In genomic region chr8:11140566-11140965, GRCm38 (mm10) we compare ENCODE assay signal across 23 mouse cellular contexts.
DNase-seq lines count a peak whose midpoint lies in the region; ATAC-seq and TF ChIP-seq lines count a peak whose summit lies in the region.
"Had no signal": no experiment of that assay in that cellular context is flagged by ENCODE, and none has a peak within 500 bp of the region (broad histone marks: within the 10 kb centered on the region; RNA-seq: fewer than 3 reads in every experiment).

No protein-coding gene starts in this region.

- WGBS in liver, adult 2 months: 25% methylated on average over 1 of the region's 1 CpGs
- WGBS in liver, embryonic 14.5 days (ENCODE audit: insufficient replicate concordance): 58% methylated on average over 1 of the region's 1 CpGs
- 59% methylated on average over 1 of the region's 1 CpGs for WGBS in liver, embryonic 12.5 days (ENCODE audit: insufficient replicate concordance)
- 44% methylated on average over 1 of the region's 1 CpGs for WGBS in liver, postnatal 0 days (ENCODE audit: insufficient replicate concordance)
- 89% methylated on average over 1 of the region's 1 CpGs for WGBS in heart, embryonic 12.5 days

- TF ChIP-seq CTCF in liver, adult 2 months (IDR thresholded peaks at IDR 0.05; ENCODE audit: low read depth, low read length): no peak
- TF ChIP-seq CTCF in liver, embryonic 14.5 days (IDR thresholded peaks at IDR 0.05; ENCODE audit: low read depth): no peak
- no peak for TF ChIP-seq CTCF in liver, postnatal 0 days (IDR thresholded peaks at IDR 0.05; ENCODE audit: low read depth)

- H3K4me1 ChIP-seq in liver, adult 2 months (ENCODE audit: control insufficient read depth, insufficient read depth, low read length): peaks cover 10% of the 10 kb centered on the region
- peaks cover 0 to 5% of the 10 kb centered on the region in 2 experiments; a peak in 1 of 4 replicates for H3K4me1 ChIP-seq in liver, embryonic 14.5 days (replicated peaks; ENCODE audit: control insufficient read depth in 2 of 2, insufficient read depth in 2 of 2, low read length in 1 of 2)
- no peaks in the 10 kb centered on the region for H3K4me1 ChIP-seq in liver, embryonic 12.5 days
- H3K4me1 ChIP-seq in liver, postnatal 0 days (ENCODE audit: insufficient read depth): 0 out of 2 replicates have a peak, but pooled peaks cover 3% of the 10 kb centered on the region
- H3K4me1 ChIP-seq in heart, embryonic 12.5 days (replicated peaks): no peaks in the 10 kb centered on the region
- H3K4me1 ChIP-seq: forebrain, embryonic 10.5 days; forebrain, embryonic 12.5 days had no signal

- no peaks in the 10 kb centered on the region for H3K79me2 ChIP-seq in liver, adult 2 months (ENCODE audit: control insufficient read depth, insufficient read depth, low read length)

- TF ChIP-seq POLR2A in liver, adult 2 months (IDR thresholded peaks at IDR 0.05; ENCODE audit: extremely low read depth, insufficient read depth, low read length): no peak

- no peak overlapping the region for H3K4me2 ChIP-seq in liver, embryonic 14.5 days (ENCODE audit: low read depth)
- H3K4me2 ChIP-seq in liver, embryonic 12.5 days: no peak overlapping the region
- no peak overlapping the region for H3K4me2 ChIP-seq in liver, postnatal 0 days (ENCODE audit: low read depth, low read length)
- H3K4me2 ChIP-seq in heart, embryonic 12.5 days: no peak overlapping the region
- H3K4me2 ChIP-seq: embryonic facial prominence, embryonic 13.5 days; embryonic facial prominence, embryonic 15.5 days; forebrain, embryonic 12.5 days had no signal

- H3K9me3 ChIP-seq in liver, embryonic 14.5 days (ENCODE audit: control insufficient read depth, low read length): no peaks in the 10 kb centered on the region
- no peaks in the 10 kb centered on the region for H3K9me3 ChIP-seq in liver, embryonic 12.5 days (replicated peaks)
- H3K9me3 ChIP-seq in liver, postnatal 0 days (ENCODE audit: low read length): no peaks in the 10 kb centered on the region
- H3K9me3 ChIP-seq in heart, embryonic 12.5 days (replicated peaks): no peaks in the 10 kb centered on the region
- H3K9me3 ChIP-seq: embryonic facial prominence, embryonic 13.5 days; embryonic facial prominence, embryonic 15.5 days; forebrain, embryonic 10.5 days; forebrain, embryonic 12.5 days had no signal

- ATAC-seq in liver, embryonic 14.5 days (ENCODE audit: insufficient read depth): no peak
- ATAC-seq in liver, embryonic 12.5 days: no peak
- peak; percentile 84 for ATAC-seq in liver, postnatal 0 days
- no peak for ATAC-seq in heart, embryonic 12.5 days (ENCODE audit: insufficient number of reproducible peaks, low FRiP score)
- ATAC-seq: forebrain, embryonic 14.5 days had no signal

- no peak overlapping the region for H3K27ac ChIP-seq in liver, adult 2 months (replicated peaks; ENCODE audit: insufficient read depth, low read depth, low read length)
- no peak overlapping the region for H3K27ac ChIP-seq in liver, embryonic 14.5 days
- no peak overlapping the region for H3K27ac ChIP-seq in liver, embryonic 12.5 days
- peak overlapping the region; percentile 86 for H3K27ac ChIP-seq in liver, postnatal 0 days (ENCODE audit: low read depth)
- no peak overlapping the region for H3K27ac ChIP-seq in heart, embryonic 12.5 days (ENCODE audit: poor library complexity, severe bottlenecking)
- H3K27ac ChIP-seq: embryonic facial prominence, embryonic 13.5 days; embryonic facial prominence, embryonic 15.5 days; forebrain, embryonic 10.5 days; forebrain, embryonic 12.5 days had no signal

- TF ChIP-seq EP300 in liver, embryonic 14.5 days (IDR thresholded peaks at IDR 0.05; ENCODE audit: low read depth): no peak
- TF ChIP-seq EP300 in liver, postnatal 0 days (IDR thresholded peaks at IDR 0.05; ENCODE audit: low read depth): peak; percentile 83

- no peak overlapping the region for H3K9ac ChIP-seq in liver, adult 2 months (ENCODE audit: low read depth, low read length)
- no peak overlapping the region for H3K9ac ChIP-seq in liver, embryonic 14.5 days (replicated peaks)
- no peak overlapping the region for H3K9ac ChIP-seq in liver, embryonic 12.5 days
- no peak overlapping the region for H3K9ac ChIP-seq in liver, postnatal 0 days (replicated peaks)
- no peak overlapping the region for H3K9ac ChIP-seq in heart, embryonic 12.5 days
- H3K9ac ChIP-seq: embryonic facial prominence, embryonic 13.5 days; embryonic facial prominence, embryonic 15.5 days; forebrain, embryonic 12.5 days had no signal

- H3K36me3 ChIP-seq in liver, adult 2 months (ENCODE audit: control insufficient read depth, insufficient read depth, low read length): no peaks in the 10 kb centered on the region
- H3K36me3 ChIP-seq in liver, embryonic 14.5 days (replicated peaks; ENCODE audit: control insufficient read depth, insufficient read depth, low read depth): no peaks in the 10 kb centered on the region
- no peaks in the 10 kb centered on the region for H3K36me3 ChIP-seq in liver, embryonic 12.5 days
- no peaks in the 10 kb centered on the region for H3K36me3 ChIP-seq in liver, postnatal 0 days (replicated peaks; ENCODE audit: insufficient read depth, low read length)
- no peaks in the 10 kb centered on the region for H3K36me3 ChIP-seq in heart, embryonic 12.5 days
- H3K36me3 ChIP-seq: embryonic facial prominence, embryonic 13.5 days; embryonic facial prominence, embryonic 15.5 days; forebrain, embryonic 10.5 days; forebrain, embryonic 12.5 days had no signal

- H3K27me3 ChIP-seq in liver, adult 2 months (ENCODE audit: control insufficient read depth, insufficient read depth, low read length): 0 out of 2 replicates have a peak, but pooled peaks cover 9% of the 10 kb centered on the region
- H3K27me3 ChIP-seq in liver, embryonic 14.5 days (ENCODE audit: control insufficient read depth, insufficient read depth, low read length): no peaks in the 10 kb centered on the region
- no peaks in the 10 kb centered on the region for H3K27me3 ChIP-seq in liver, embryonic 12.5 days (replicated peaks)
- H3K27me3 ChIP-seq in liver, postnatal 0 days (ENCODE audit: insufficient read depth, low read length): no peaks in the 10 kb centered on the region
- no peaks in the 10 kb centered on the region for H3K27me3 ChIP-seq in heart, embryonic 12.5 days (replicated peaks)
- H3K27me3 ChIP-seq: embryonic facial prominence, embryonic 13.5 days; embryonic facial prominence, embryonic 15.5 days; forebrain, embryonic 12.5 days had no signal

- no peak overlapping the region for H3K4me3 ChIP-seq in liver, adult 2 months (ENCODE audit: insufficient read depth, low read depth, low read length)
- no peak overlapping the region for H3K4me3 ChIP-seq in liver, embryonic 14.5 days (ENCODE audit: insufficient read depth in 1 of 2, low read depth in 2 of 2, low read length in 2 of 2)
- no peak overlapping the region for H3K4me3 ChIP-seq in liver, embryonic 12.5 days
- no peak overlapping the region for H3K4me3 ChIP-seq in liver, postnatal 0 days (ENCODE audit: low read depth, low read length)
- no peak overlapping the region for H3K4me3 ChIP-seq in heart, embryonic 12.5 days
- H3K4me3 ChIP-seq: embryonic facial prominence, embryonic 13.5 days; embryonic facial prominence, embryonic 15.5 days; erythroblast, embryonic 14.5 days; forebrain, embryonic 10.5 days; forebrain, embryonic 12.5 days had no signal

- DNase-seq in liver, adult 2 months (ENCODE audit: extremely low read depth, low read depth, low spot score): peak; percentile 97
- no peak for DNase-seq in liver
- peak; percentile 3 to 14 (median 3) for DNase-seq in liver, embryonic 14.5 days (ENCODE audit: low read depth in 3 of 3, low spot score in 3 of 3)
- DNase-seq in liver, postnatal 0 days: no peak
- no peak for DNase-seq in retina, postnatal 1 day
- DNase-seq: adrenal gland, adult 2 months; adrenal gland, postnatal 10 days; adrenal gland, postnatal 25 days; cerebellum, adult 11 months; cerebellum, adult 18-20 months; cerebellum, adult 8-10 months; cerebellum, adult 9-11 months; cerebellum, postnatal 14 days; cerebellum, postnatal 36 days; embryo, embryonic 11 days had no signal

Comparison
In these comparisons a context has a peak if more than half of its experiments do, and no peak if none do; other contexts are left out.
1. DNase-seq: peak in liver, adult 2 months (single experiment) and liver, embryonic 14.5 days (3 of 3); none in liver (single experiment), liver, postnatal 0 days (single experiment) and retina, postnatal 1 day (single experiment).